Mouse (Mus musculus) midbrain, postnatal 0 days (tissue): ENCODE results near the gene Igfbp2. TPM values are rescaled to one million over a fixed set of nuclear protein-coding genes. Genes with fewer than 3 reads are reported as not detected.

Experiments
- ATAC-seq: fragments of 200-750 bp; cut with Nextera tagmentation; 2 replicates; pipeline ENCODE4 v1.8.0; 2017; ENCODE audit warnings: moderate number of reproducible peaks, mild to moderate bottlenecking, moderate TSS enrichment, moderate library complexity; ENCODE audit not compliant: low FRiP score
- DNase-seq: peaks from one replicate; pipeline ENCODE4 v3.0.0-alpha.2; 2015; ENCODE audit warnings: low spot score
- H3K27ac ChIP-seq: fragments of 300-500 bp; sonication (generic); 2 replicates; pipeline ENCODE4 v1.5.1; 2014; ENCODE audit warnings: low read depth, mild to moderate bottlenecking, low read length, mixed read lengths
- H3K27me3 ChIP-seq: fragments of 300-500 bp; sonication (generic); 2 replicates; pipeline ENCODE4 v1.6.1; 2014; ENCODE audit warnings: low read length, control low read depth, mixed read lengths; ENCODE audit not compliant: insufficient read depth
- H3K36me3 ChIP-seq: fragments of 300-500 bp; sonication (generic); 2 replicates; pipeline ENCODE4 v1.6.1; 2014; ENCODE audit warnings: low read length, control low read depth, mixed read lengths; ENCODE audit not compliant: insufficient read depth
- H3K4me1 ChIP-seq: fragments of 300-500 bp; sonication (generic); 2 replicates; pipeline ENCODE4 v1.6.1; 2014; ENCODE audit warnings: mild to moderate bottlenecking, control low read depth, antibody characterized with exemption, low read length, mixed read lengths; ENCODE audit not compliant: insufficient read depth
- H3K4me2 ChIP-seq: fragments of 300-500 bp; sonication (generic); 2 replicates; pipeline ENCODE4 v1.6.1; 2014; ENCODE audit warnings: low read depth, mild to moderate bottlenecking, low read length, mixed read lengths; ENCODE audit not compliant: poor library complexity, severe bottlenecking
- H3K4me3 ChIP-seq: fragments of 300-500 bp; sonication (generic); 2 replicates; pipeline ENCODE4 v1.5.1; 2014; ENCODE audit warnings: low read depth, mild to moderate bottlenecking, low read length, moderate library complexity
- H3K9ac ChIP-seq: fragments of 300-500 bp; sonication (generic); replicated peaks from 2 replicates; pipeline ENCODE4 v1.6.1; 2014; ENCODE audit warnings: mild to moderate bottlenecking, low read length, moderate library complexity, mixed read lengths; ENCODE audit not compliant: poor library complexity, severe bottlenecking
- H3K9me3 ChIP-seq: fragments of 300-500 bp; sonication (generic); 2 replicates; pipeline ENCODE4 v1.6.1; 2016; ENCODE audit warnings: low read length, control low read depth
- CTCF ChIP-seq: IDR thresholded peaks from 2 replicates; pipeline ENCODE4 v1.5.1; 2016; ENCODE audit warnings: antibody characterized with exemption, mild to moderate bottlenecking
- WGBS: fragments of 180-500 bp; shearing (Covaris S2); extraction: QIAGEN DNeasy Blood & Tissue Kit; methylation state at CpG from one replicate; pipeline ENCODE4 v1.1.7; 2014; 5-methylcytosine and 5-hydroxymethylcytosine counted together
- polyA plus RNA-seq: library from polyadenylated mRNA; unstranded; fragments of >200 nt; fragmentation: Nextera tagmentation; extraction: Ambion mirVana; gene quantifications from 2 replicates; pipeline ENCODE4 v1.2.1, GENCODE M21; 2015
- total RNA-seq: library from RNA; depleted of rRNA; stranded (reverse); fragments of >200 nt; gene quantifications from 2 replicates; pipeline ENCODE4 v1.2.3, GENCODE M21; 2014; rRNA removed

Gene Igfbp2
- total RNA-seq (432 and 450 TPM in 2 replicates), polyA plus RNA-seq (272 and 323 TPM in 2 replicates)

DNA sequence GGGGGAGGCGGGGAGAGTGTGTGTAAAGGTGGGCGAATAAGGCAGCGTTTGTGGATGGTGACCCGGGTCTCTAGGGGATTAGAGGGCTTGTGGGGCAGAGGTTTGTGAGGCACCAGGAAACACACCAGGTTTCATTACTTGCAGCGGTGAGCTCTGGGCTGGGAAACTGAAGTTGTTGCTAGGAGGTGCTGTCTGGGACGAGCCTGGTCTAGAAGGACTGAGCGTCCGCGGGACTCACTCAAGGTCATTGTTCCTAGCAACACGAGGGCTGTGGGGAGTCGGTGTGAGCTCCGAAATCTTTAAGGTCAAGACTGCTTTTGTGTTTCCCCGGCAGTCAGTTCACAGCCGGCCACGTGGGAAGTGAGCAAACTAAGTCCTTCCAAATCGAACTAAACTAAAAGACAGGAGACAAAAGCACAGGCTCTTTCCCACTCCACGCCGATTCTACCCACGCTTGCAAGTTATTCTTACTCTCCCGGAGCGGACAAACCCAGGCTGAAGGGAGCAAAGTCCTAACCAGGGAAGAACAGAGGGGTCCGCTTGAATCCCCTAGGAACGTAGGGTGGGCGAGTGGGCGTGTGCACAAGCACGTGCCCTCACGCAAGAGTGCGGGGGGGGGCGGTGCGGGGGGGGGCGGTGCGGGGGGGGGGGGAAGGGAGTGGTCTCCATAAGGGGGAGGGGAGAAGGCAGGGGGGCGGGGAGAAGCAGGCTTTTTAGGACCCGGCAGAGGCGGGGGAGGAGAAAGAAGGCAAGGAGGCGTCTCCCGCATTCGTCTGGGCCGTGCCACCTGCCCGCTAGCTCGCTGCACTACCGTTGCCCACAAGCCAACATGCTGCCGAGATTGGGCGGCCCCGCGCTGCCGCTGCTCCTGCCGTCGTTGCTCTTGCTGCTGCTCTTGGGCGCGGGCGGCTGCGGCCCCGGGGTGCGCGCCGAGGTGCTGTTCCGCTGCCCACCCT lies at the start of gene Igfbp2:
Gene Igfbp2 (plus strand): TSS at position 753 of the 956 bp plus-strand sequence.
- peak within 1 kb of the TSS; percentile 47 for H3K27ac ChIP-seq
- ATAC-seq (peak; percentile 79), DNase-seq (peak; percentile 77)
- H3K4me3 ChIP-seq: peak within 1 kb of the TSS; percentile 72
- whole genome bisulfite sequencing: 2% methylated on average over 47 of the region's 58 CpGs
- no peaks in the 10 kb centered on the region for H3K36me3 ChIP-seq
- H3K4me2 ChIP-seq: peak within 1 kb of the TSS; percentile 96
- H3K4me1 ChIP-seq: peaks cover 12% of the 10 kb centered on the region; the same call in 1 of the 2 replicates
- no peaks in the 10 kb centered on the region for H3K9me3 ChIP-seq
- H3K27me3 ChIP-seq: no peaks in the 10 kb centered on the region
- no peak for TF ChIP-seq CTCF
- peak within 1 kb of the TSS; percentile 74 for H3K9ac ChIP-seq

DNA sequence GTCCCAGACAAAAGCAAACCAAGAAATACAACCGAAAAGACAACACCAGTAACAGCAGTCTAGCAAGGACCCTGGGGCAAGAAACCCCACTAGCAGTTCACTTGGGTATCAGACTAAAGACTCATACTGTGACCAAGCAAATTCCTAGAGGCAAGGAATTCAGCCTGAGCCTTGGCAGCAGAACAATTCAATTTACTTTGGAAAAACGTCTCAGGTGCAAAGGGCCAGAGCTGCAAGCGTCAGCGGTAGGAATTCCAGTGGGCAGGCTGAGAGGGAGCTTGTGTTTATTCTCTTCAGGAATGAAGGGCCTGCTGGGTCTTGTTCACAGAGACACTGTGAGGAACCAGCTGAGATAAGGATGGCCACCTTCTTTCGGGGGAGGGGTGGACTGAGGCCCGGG lies 45.5 kb upstream of the Igfbp2 start:
- 30% methylated on average over 6 of the region's 6 CpGs for WGBS
- ATAC-seq (no peak), DNase-seq (no peak)
- Histone ChIP-seq H3K4me1 (no peaks in the 10 kb centered on the region), H3K4me3 (no peak overlapping the region), H3K27ac (no peak overlapping the region), H3K9ac (no peak overlapping the region), H3K9me3 (no peaks in the 10 kb centered on the region), H3K36me3 (no peaks in the 10 kb centered on the region), H3K4me2 (no peak overlapping the region), H3K27me3 (no peaks in the 10 kb centered on the region; the same call in 1 of the 2 replicates)
- TF ChIP-seq CTCF: no peak

DNA sequence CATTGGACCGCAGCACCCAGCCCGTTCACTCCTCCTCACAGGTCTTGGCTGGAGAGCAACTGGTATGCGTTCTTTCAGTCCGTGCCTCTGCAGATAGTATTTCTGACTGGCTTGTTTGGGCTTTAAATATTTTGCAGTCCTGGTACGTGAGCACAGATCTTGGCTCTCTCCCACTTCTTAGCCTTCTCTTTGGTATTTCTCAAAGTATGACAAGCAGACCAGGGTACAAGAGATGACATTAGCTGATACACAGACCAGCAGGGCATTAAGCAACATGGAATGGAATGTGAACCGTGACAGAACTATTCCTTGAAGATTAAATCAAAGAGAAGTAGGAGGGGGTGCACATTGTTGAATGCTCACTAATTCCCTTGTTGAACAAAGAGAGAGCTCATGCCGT lies 43.6 kb upstream of the Igfbp2 start:
- Histone ChIP-seq H3K4me1 (no peaks in the 10 kb centered on the region), H3K4me2 (no peak overlapping the region), H3K4me3 (no peak overlapping the region), H3K9ac (no peak overlapping the region), H3K27me3 (no peaks in the 10 kb centered on the region; the same call in 1 of the 2 replicates), H3K36me3 (no peaks in the 10 kb centered on the region), H3K27ac (no peak overlapping the region), H3K9me3 (no peaks in the 10 kb centered on the region)
- DNase-seq (no peak), ATAC-seq (no peak)
- 20% methylated on average over 7 of the region's 7 CpGs for WGBS
- TF ChIP-seq CTCF: no peak

DNA sequence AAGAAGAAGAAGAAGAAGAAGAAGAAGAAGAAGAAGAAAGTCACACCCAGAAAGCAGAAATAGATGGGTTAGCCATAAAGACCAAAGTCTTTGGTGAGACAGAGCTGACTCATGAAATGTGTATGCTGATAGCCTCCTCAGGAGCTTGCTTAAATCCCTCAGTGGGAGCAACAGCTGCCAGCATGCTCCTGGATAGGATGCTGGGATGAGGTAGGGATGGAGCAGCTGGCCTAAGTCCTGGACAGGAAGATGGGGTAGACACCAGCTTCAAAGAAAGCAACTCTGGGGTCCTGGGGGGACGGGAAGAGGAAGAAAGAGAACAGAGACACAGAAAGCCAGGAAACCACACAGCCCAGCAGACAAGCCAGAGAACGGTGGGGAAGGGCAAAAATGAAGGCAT lies 41.0 kb upstream of the Igfbp2 start:
- DNase-seq: no peak
- Histone ChIP-seq H3K36me3 (no peaks in the 10 kb centered on the region), H3K4me2 (no peak overlapping the region), H3K27ac (no peak overlapping the region), H3K9me3 (no peaks in the 10 kb centered on the region), H3K9ac (no peak overlapping the region), H3K4me1 (no peaks in the 10 kb centered on the region), H3K27me3 (no peaks in the 10 kb centered on the region; the same call in 1 of the 2 replicates), H3K4me3 (no peak overlapping the region)
- ATAC-seq: no peak
- TF ChIP-seq CTCF: no peak
- WGBS: 80% methylated on average over 2 of the region's 2 CpGs

DNA sequence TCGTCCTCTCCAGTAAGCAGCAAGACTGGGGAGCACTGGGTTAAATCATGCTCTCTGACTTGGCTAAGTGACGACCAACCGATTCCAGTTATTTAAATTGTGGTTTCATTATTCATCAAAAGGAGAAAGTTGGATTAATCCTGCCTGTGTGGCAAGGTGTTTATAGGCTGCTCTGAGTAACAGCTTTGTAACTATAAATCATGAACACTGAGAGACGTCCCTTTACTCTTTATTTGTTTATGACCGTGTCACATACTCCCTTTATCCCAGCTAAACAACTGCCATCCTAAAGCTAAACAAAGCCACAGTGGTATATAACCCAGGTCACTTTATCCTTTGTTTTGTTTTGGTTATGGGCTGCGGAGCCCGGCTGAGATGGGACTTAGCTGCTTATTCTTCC lies 40.3 kb upstream of the Igfbp2 start:
- H3K4me3 ChIP-seq: no peak overlapping the region
- WGBS: 17% methylated on average over 7 of the region's 7 CpGs
- no peak overlapping the region for H3K4me2 ChIP-seq

DNA sequence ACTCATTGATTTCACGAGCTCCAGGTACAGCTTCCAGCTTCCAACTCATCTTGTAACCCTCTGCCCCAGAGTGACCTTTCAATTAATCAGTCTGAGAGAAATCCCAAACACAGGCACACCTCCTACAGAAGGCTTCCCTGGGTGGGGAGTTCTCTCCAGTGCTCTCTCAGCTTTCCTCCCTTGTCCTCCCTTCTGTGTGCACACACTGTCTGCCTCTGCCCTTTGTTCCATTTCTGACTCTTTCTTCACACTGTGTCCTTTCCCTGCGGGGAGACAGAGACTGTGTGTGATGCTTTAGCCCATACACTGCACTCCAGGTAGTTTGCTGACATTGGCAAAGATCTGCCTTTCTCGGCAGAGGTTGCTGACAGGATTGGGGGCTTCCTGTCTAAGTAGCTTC lies 33.6 kb upstream of the Igfbp2 start:
- H3K4me3 ChIP-seq: no peak overlapping the region
- H3K4me1 ChIP-seq: no peaks in the 10 kb centered on the region
- H3K9ac ChIP-seq: no peak overlapping the region
- H3K36me3 ChIP-seq: no peaks in the 10 kb centered on the region
- 46% methylated on average over 3 of the region's 3 CpGs for WGBS
- H3K9me3 ChIP-seq: no peaks in the 10 kb centered on the region
- no peak for TF ChIP-seq CTCF
- H3K27ac ChIP-seq: no peak overlapping the region
- no peak overlapping the region for H3K4me2 ChIP-seq
- ATAC-seq (no peak), DNase-seq (no peak)
- H3K27me3 ChIP-seq: no peaks in the 10 kb centered on the region

More for the DNA sequence above, 40.3 kb upstream of the Igfbp2 start:
- H3K9me3 ChIP-seq: no peaks in the 10 kb centered on the region
- H3K4me1 ChIP-seq: no peaks in the 10 kb centered on the region
- no peaks in the 10 kb centered on the region for H3K36me3 ChIP-seq
- H3K9ac ChIP-seq: no peak overlapping the region
- DNase-seq (no peak), ATAC-seq (no peak)
- TF ChIP-seq CTCF: no peak
- no peak overlapping the region for H3K27ac ChIP-seq
- H3K27me3 ChIP-seq: no peaks in the 10 kb centered on the region; the same call in 1 of the 2 replicates
